Mouse (Mus musculus) ES-CJ7 (cell line): ENCODE measurements around the gene Cdh13.
A peak's percentile ranks its signal among the peaks of the same experiment; 100 is the strongest.

Experiments used
- DNase-seq: peaks from one replicate; pipeline ENCODE4 v3.0.0; 2011; ENCODE audit warnings: low read depth, low spot score

Gene Cdh13

DNA sequence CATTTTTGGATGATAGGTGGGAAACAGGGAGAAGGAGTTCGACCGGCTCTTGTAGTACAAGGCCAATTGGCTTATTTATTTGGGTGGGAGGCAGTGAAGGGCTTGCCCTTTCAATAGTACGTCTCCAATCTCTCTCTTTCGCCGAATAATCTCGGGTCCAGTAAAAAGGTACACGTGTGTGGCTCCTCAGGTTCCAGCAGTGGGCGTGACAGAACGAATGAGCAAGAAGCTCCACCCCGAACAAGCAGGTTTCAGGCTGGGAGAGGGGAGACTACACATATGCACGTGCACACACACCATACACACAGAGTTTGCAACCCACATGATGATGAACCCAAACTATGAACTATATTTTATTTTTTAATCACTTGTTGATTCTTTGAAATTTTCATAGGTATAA, 653.9 kb downstream of the Cdh13 start:
- peak; percentile 69 for DNase-seq

GRCm38 (mm10) chr8:118938025-118938424, 654.5 kb downstream of the Cdh13 start:
- peak; percentile 36 for DNase-seq

GRCm38 (mm10) chr8:118951766-118952741, 668.5 kb downstream of the Cdh13 start:
- DNase-seq = peak; percentile 50

DNA sequence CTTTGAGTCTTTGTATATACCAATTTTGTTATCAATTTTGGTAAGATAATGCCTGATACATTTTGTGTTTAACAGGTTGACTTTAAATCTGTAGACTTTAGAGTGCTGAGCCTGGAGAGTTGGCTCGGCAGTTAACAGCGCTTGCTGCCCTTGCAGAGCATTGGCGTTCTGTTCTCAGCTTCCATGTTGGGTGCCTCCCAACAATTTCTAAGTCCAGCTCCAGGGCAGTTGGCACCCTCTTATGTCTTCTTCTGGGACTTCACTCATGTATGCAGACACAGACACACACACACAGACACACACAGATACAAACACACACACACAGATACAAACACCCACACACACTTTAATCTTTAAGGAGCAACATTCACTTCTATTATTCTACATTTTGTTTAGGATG, 672.6 kb downstream of the Cdh13 start:
- DNase-seq = no peak

DNA sequence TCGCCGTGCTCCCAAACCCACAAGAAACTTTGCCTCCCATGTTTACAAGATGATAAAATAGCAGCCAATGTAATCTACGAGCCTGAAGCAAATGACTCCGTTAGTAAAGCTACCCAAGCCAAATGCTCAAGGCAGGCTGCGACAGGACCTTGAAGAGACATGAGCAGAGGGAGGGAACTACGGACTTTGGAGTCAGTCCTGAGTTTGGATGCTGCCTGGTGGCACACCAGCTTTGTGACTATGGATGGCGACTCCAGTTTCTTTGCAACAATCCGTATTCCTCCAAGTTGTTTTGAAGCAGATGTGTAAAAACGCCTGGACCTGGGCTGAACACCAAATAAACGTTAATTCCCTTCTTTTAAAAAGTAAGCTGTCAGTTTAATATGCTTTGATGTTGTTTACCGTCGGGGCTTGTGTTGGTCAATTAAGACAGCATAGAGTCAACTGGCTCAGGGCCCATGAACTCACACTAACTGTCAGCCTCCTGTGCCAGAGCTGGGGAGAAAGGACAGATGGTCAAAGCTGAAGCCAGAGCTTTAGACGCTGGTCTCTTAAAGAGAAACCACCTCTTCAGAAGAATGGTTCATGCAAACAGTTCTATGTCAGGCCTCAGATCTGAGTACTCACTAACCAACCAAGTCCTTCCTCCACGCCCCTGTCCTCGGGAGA, 678.5 kb downstream of the Cdh13 start:
- no peak for DNase-seq

DNA sequence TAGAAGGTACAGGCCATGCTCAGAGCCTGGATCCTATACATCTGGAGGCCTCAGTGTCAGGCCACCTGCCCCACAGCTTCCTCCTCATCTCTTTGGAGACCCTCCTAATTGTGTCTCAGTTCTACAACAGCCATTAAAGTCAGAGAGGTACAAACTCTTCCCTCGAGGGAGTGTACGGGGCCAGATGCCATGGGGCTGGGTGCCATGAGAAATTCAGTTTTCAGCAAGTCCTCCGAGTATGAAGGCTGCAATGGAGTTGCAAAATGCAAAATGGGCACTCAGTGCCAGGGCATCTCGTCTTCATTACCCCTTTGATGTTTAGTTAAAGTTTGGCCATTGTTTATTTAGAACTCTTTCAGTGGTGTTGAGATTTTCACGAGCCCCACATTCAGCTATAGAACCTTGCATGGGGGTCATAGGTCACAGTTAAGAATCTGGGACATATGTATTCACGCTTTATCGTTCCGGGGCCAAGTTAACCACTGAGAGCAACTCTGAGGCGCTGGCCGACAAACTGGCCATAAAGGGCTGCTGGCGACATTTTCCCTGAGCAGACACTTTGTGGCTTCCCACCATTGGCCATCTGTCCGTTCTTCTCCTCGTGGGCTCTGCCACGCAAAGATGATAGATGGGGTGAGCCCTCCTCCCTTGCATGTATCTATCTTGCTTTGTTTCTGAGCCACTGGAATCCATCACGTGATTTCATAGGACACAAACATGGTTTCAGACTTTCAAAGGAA, 681.7 kb downstream of the Cdh13 start:
- DNase-seq = no peak

- DNase-seq = peak; percentile 9
Measured at GRCm38 (mm10) chr8:118968896-118969295, 685.4 kb downstream of the Cdh13 start.

DNA sequence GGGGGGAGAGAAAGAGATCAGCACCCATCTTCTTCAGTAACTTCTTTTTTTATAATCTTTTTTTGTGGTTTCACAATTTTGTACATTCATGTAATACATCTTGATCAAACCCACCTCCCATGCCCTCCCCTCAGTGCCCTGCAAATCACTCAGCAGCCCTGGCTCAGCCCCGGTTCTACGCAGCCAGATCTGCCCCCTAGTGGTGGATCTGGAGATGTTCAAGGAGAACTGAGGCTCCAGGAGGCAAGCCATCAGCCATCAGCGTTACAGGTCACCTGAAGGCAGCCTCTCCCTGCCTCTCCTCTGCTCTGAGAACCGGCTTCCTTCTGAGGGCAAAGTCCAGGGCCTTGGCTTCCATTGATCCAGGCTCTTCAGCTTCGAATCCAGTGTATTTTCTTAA, 696.3 kb downstream of the Cdh13 start:
- DNase-seq = peak; percentile 59

DNA sequence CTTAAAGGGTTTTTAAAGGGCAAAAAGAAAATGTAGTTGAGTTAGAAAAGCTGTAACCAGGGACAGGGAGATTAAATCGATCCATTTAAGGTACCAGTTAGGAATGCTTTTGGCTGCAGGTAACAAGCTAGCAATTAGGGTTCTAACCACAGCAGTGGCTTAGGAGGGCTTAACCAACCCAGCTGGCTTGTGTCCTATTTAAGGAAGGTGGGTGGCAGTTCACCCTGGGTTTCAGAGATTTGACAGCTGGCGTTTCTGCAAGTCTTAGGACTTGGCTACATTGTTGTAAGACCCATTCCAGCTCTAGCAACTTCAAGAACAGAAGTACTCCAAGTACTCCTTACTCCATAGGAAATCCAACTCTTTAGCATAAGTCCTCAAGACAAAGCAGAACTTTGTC, 700.2 kb downstream of the Cdh13 start:
- DNase-seq = no peak

GRCm38 (mm10) chr8:118986796-118987195, 703.3 kb downstream of the Cdh13 start:
- DNase-seq = no peak

GRCm38 (mm10) chr8:118995641-118996188, 712.2 kb downstream of the Cdh13 start:
- DNase-seq = no peak

- DNase-seq = no peak
Measured at GRCm38 (mm10) chr8:119000595-119000994, 717.1 kb downstream of the Cdh13 start.

DNA sequence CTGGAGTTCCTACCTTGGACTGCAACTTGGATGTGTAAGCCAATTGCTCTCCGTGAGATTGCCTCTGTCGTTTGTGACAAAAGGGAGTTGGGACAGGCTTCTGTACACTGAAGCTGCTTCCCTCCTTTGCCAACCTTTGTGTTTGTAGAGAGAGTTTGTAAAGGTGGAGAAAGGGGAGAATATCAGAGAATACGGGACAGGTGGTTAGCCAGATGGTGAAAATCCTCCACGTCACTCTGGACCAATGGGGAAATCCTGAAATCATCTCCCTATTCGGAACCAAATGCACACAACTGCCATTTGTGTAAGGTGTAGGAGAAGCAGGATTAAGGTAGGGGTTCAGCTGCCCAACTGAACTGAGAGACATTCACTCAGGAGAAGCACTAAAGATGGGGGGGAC, 721.3 kb downstream of the Cdh13 start:
- DNase-seq = no peak

GRCm38 (mm10) chr8:119018675-119019074, 735.1 kb downstream of the Cdh13 start:
- DNase-seq = no peak

GRCm38 (mm10) chr8:119020781-119021180, 737.2 kb downstream of the Cdh13 start:
- no peak for DNase-seq

- DNase-seq = no peak
Measured at GRCm38 (mm10) chr8:119021478-119021877, 737.9 kb downstream of the Cdh13 start.

DNA sequence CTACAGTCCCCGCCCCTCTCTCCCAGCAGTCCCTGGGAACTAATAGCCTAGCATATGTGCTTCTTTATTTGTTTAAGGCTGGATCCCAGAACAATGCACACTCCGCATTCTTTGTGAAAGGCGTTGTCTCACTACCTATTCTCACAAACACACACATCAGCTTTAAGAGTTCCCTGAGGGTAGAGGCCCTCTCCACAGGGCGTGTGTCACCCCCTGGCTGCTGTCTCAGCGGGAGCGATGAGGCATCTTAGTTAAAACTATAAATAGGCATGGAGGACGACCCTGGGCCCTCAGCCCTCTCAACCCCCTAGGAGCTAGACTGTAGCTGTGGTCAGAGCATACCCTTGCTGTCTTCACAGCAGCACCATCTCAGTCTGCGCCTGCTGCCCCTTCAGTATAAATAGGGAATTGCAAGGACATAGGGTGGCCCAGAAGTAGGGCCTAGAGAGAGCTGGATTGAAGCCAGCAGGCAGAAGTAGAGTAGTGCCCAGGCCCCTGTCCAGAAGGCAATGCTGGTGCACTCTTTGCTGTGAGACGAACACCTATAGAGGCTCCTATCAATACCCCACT, 738.9 kb downstream of the Cdh13 start:
- peak; percentile 46 for DNase-seq

GRCm38 (mm10) chr8:119033398-119033797, 749.9 kb downstream of the Cdh13 start:
- DNase-seq = no peak

GRCm38 (mm10) chr8:119034037-119034436, 750.5 kb downstream of the Cdh13 start:
- DNase-seq = no peak

DNA sequence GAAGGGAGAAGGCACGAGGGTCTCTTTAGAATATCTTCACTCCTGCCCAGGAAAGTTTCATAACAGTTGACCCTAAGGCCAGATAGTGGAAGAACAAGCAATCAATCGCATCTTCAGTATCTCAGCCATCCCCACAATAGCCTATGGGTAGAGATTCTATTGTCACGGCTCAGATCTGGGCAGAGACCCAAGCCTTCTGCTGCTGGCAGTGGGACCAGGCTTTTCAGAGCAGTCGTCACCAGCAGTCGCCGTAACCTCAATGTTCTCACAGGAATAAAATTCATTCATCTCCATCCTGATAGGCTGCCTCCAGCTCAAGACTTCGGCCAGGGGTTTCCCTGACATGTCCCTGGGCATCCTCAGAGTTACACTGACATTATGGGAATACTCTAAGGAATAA, 751.6 kb downstream of the Cdh13 start:
- no peak for DNase-seq

- no peak for DNase-seq
Measured at GRCm38 (mm10) chr8:119037571-119037970, 754.0 kb downstream of the Cdh13 start.
